Mouse (Mus musculus): Measurements from ENCODE around the gene Rpp14. TPM values are rescaled to one million over a fixed set of nuclear protein-coding genes. Genes with fewer than 3 reads are reported as not detected.

Gene Rpp14
- polyA plus RNA-seq, 1 experiment from 2014 or later: 48.5 TPM

DNA sequence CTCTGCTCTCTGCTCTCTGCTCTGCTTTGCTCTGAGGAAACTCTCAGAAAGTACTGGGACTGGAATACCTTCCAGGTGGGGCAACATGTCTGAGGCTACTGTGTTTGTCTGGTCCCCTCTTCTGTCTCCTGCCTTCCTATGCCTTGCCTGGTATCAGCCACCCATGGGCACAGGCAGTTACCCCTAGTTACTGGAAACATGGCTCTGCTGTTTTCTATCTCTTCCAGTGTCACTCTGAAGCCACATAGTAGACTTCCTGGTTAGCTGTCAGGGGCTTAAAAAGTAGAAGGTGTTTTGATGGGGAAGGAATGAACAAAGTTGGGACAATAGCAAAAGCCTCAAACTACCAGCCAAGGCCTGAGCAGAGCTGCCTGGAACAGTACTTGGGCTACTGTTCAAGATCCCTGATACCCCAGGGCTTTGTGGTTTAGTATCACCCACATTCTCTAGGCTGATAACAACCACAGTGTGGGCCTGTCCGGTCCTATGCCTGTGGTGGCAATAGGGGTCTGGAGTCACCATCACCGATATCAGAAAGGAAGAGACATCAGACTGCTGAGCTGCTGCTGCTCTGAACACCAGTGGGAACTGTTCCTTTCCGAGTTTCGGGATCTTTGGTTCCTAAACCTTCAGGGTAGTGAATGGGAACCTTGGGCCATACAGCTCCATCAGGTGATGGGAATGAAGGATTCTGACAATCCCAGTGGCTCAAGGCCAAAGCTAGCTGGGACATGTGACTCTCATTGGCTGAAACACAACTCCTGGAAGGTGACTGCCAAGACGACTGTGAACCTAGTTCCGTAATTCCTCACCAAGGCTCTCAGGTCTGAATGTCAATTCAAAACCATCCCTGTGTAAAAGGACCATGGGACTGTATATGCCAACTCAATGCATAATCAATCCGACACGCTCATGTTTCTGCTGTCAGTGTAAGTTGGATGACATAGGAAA lies 16.1 kb upstream of the Rpp14 start:
- H3K4me1 ChIP-seq (ENCODE audit: control insufficient read depth, insufficient read depth, low read length): peaks cover 7% of the 10 kb centered on the region; the same call in 1 of the 2 replicates
- no peak for ATAC-seq (ENCODE audit: low read depth)
- no peak overlapping the region for H3K9ac ChIP-seq (ENCODE audit: low read depth, low read length)
- no peak overlapping the region for H3K27ac ChIP-seq (replicated peaks; ENCODE audit: low read depth, low read length)
- no peak for DNase-seq (ENCODE audit: low spot score)
- H3K36me3 ChIP-seq (ENCODE audit: control insufficient read depth, insufficient read depth, low read length): no peaks in the 10 kb centered on the region
- H3K9me3 ChIP-seq (ENCODE audit: control insufficient read depth, low read length): no peaks in the 10 kb centered on the region
- H3K4me3 ChIP-seq (ENCODE audit: low read depth, low read length): no peak overlapping the region
- WGBS: 83% methylated on average over 8 of the region's 8 CpGs
- no peak overlapping the region for H3K4me2 ChIP-seq (ENCODE audit: low read depth, low read length)
- H3K27me3 ChIP-seq (replicated peaks; ENCODE audit: control insufficient read depth, insufficient read depth, low read length): no peaks in the 10 kb centered on the region

DNA sequence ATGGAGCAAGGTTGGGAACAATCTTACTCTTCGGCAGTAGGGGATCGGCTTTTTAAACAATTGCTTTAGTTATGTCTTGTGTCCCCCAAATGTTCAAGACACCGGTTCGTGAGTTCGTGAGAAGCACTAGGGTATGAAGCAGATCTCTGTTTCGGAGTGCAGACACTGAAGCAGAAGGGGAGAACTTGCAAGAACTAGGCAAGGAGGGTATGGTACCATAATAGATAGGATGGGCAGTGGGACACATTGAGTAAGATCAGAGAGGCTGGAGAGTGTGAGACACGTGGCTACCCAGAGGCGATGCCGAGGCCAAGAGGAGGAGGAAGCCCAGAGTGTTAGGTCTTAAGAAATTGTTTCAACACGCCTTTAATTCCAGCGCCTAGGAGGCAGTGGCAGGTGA lies 551 bp downstream of the Rpp14 start:
- no peaks in the 10 kb centered on the region for H3K9me3 ChIP-seq (ENCODE audit: control insufficient read depth, low read length)
- H3K27me3 ChIP-seq (replicated peaks; ENCODE audit: control insufficient read depth, insufficient read depth, low read length): no peaks in the 10 kb centered on the region
- peaks cover 22% of the 10 kb centered on the region for H3K36me3 ChIP-seq (ENCODE audit: control insufficient read depth, insufficient read depth, low read length)
- 1% methylated on average over 11 of the region's 11 CpGs for WGBS
- peak overlapping the region; percentile 74 for H3K9ac ChIP-seq (ENCODE audit: low read depth, low read length)
- peak overlapping the region; percentile 64 for H3K4me3 ChIP-seq (ENCODE audit: low read depth, low read length)
- H3K4me2 ChIP-seq (ENCODE audit: low read depth, low read length): peak overlapping the region; percentile 80
- peak overlapping the region; percentile 95 for H3K27ac ChIP-seq (replicated peaks; ENCODE audit: low read depth, low read length)
- peaks cover 13% of the 10 kb centered on the region for H3K4me1 ChIP-seq (ENCODE audit: control insufficient read depth, insufficient read depth, low read length)
- no peak for DNase-seq (ENCODE audit: low spot score)
- ATAC-seq (ENCODE audit: low read depth): peak; percentile 41; the same call in 1 of the 2 replicates

DNA sequence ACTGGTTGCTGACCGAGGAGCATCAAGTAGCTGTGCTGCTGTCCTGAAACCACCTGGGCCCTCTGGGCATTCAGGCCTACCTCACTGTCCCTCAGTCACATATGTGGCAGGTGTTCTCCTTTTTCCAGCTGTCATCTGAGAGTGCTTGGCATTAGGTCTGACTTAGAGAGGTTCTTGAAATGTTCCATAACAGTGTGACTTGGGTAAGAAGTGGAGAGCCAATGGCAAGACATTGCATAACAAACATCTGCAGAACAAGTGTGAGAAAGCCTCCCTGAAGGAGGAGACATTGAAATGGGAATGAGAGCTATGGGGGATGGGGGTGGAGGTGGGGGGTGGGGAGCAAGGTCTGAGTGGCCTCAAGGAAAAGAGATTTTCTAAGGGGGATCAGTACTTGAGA lies 2.8 kb downstream of the Rpp14 start:
- 89% methylated on average over 1 of the region's 1 CpGs for WGBS
- H3K4me1 ChIP-seq (ENCODE audit: control insufficient read depth, insufficient read depth, low read length): peaks cover 13% of the 10 kb centered on the region
- H3K9me3 ChIP-seq (ENCODE audit: control insufficient read depth, low read length): no peaks in the 10 kb centered on the region
- no peak overlapping the region for H3K4me3 ChIP-seq (ENCODE audit: low read depth, low read length)
- H3K36me3 ChIP-seq (ENCODE audit: control insufficient read depth, insufficient read depth, low read length): peaks cover 44% of the 10 kb centered on the region
- no peaks in the 10 kb centered on the region for H3K27me3 ChIP-seq (replicated peaks; ENCODE audit: control insufficient read depth, insufficient read depth, low read length)
- DNase-seq (ENCODE audit: low spot score) (no peak), ATAC-seq (ENCODE audit: low read depth) (no peak)
- no peak overlapping the region for H3K4me2 ChIP-seq (ENCODE audit: low read depth, low read length)
- no peak overlapping the region for H3K27ac ChIP-seq (replicated peaks; ENCODE audit: low read depth, low read length)
- 0 out of 2 replicates have a peak overlapping the region, but pooled peaks have one; percentile 25 for H3K9ac ChIP-seq (ENCODE audit: low read depth, low read length)

DNA sequence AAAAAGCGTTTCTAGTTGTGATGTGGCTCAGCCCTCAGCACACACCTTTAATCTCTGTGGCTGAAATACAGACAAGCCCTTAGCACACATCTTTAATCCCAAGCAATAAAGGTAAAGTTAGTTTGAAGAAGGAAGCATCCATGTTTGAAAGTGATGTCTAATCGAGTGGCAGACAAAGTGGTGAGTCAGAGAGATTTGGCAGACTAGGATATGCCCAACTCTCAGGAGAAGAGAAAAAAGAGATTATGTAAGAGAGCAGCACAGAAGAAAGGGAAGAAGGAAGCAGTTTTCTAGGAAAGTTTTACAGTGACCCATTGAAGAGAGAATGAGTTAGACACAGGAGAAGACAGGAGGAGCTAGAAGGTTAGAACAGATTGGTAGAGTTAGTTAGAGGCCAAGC lies 8.8 kb downstream of the Rpp14 start:
- ATAC-seq (ENCODE audit: low read depth): no peak
- Histone ChIP-seq H3K9ac (ENCODE audit: low read depth, low read length) (no peak overlapping the region), H3K4me1 (ENCODE audit: control insufficient read depth, insufficient read depth, low read length) (no peaks in the 10 kb centered on the region), H3K4me3 (ENCODE audit: low read depth, low read length) (no peak overlapping the region), H3K27ac (replicated peaks; ENCODE audit: low read depth, low read length) (no peak overlapping the region), H3K27me3 (replicated peaks; ENCODE audit: control insufficient read depth, insufficient read depth, low read length) (no peaks in the 10 kb centered on the region), H3K9me3 (ENCODE audit: control insufficient read depth, low read length) (no peaks in the 10 kb centered on the region), H3K36me3 (ENCODE audit: control insufficient read depth, insufficient read depth, low read length) (peaks cover 70% of the 10 kb centered on the region), H3K4me2 (ENCODE audit: low read depth, low read length) (no peak overlapping the region)
- WGBS: 95% methylated on average over 2 of the region's 2 CpGs
- DNase-seq (ENCODE audit: low spot score): no peak

DNA sequence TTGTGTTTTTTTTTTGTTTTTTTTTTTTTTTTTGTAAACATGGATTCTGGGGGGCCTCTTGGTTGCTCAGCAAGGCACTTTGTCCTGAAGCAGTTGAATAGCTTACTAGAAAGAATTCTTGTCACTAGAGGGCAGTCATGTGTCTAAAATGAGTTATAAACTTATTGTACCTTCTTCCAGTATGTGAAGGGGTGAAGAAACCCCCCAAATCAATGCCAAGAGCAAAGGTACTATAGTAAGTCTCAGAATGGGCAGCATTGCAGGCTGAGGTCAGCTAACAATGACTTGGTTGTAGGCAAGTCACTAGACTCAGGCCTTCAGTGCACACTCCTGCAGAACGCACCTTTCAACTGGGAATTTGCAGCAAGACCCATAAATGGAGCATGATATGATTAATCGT lies 12.4 kb downstream of the Rpp14 start:
- no peak overlapping the region for H3K4me3 ChIP-seq (ENCODE audit: low read depth, low read length)
- H3K27me3 ChIP-seq (replicated peaks; ENCODE audit: control insufficient read depth, insufficient read depth, low read length): no peaks in the 10 kb centered on the region
- H3K4me2 ChIP-seq (ENCODE audit: low read depth, low read length): no peak overlapping the region
- H3K27ac ChIP-seq (replicated peaks; ENCODE audit: low read depth, low read length): no peak overlapping the region
- no peaks in the 10 kb centered on the region for H3K4me1 ChIP-seq (ENCODE audit: control insufficient read depth, insufficient read depth, low read length)
- H3K9ac ChIP-seq (ENCODE audit: low read depth, low read length): no peak overlapping the region
- 90% methylated on average over 2 of the region's 2 CpGs for WGBS
- DNase-seq (ENCODE audit: low spot score): peak; percentile 88
- ATAC-seq (ENCODE audit: low read depth): peak; percentile 47; the same call in 1 of the 2 replicates
- no peaks in the 10 kb centered on the region for H3K9me3 ChIP-seq (ENCODE audit: control insufficient read depth, low read length)
- H3K36me3 ChIP-seq (ENCODE audit: control insufficient read depth, insufficient read depth, low read length): peaks cover 35% of the 10 kb centered on the region

DNA sequence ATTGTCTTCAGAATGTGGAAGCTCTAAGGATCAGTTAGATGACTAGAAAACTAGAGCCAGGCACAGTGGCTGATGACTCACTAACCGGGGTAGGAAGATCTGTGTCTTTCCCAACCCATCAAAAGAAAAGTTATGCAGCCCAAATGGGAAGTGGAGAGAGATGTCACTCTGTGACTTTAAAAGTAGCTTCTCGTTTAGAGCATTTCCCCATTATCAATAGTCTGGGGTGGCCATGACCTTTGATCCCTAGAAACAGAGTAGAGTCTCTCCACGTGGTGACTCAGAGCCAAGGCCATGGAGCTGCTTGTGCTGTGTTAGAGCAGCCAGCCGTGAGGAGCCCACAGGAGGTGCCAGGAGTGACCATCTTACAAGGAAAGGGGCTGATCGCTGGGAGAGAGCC lies 13.3 kb downstream of the Rpp14 start:
- Histone ChIP-seq H3K27me3 (replicated peaks; ENCODE audit: control insufficient read depth, insufficient read depth, low read length) (no peaks in the 10 kb centered on the region), H3K9ac (ENCODE audit: low read depth, low read length) (no peak overlapping the region), H3K4me1 (ENCODE audit: control insufficient read depth, insufficient read depth, low read length) (no peaks in the 10 kb centered on the region), H3K4me2 (ENCODE audit: low read depth, low read length) (no peak overlapping the region), H3K9me3 (ENCODE audit: control insufficient read depth, low read length) (no peaks in the 10 kb centered on the region), H3K27ac (replicated peaks; ENCODE audit: low read depth, low read length) (no peak overlapping the region), H3K36me3 (ENCODE audit: control insufficient read depth, insufficient read depth, low read length) (peaks cover 30% of the 10 kb centered on the region), H3K4me3 (ENCODE audit: low read depth, low read length) (no peak overlapping the region)
- ATAC-seq (ENCODE audit: low read depth): no peak
- no peak for DNase-seq (ENCODE audit: low spot score)
- 51% methylated on average over 5 of the region's 5 CpGs for WGBS

DNA sequence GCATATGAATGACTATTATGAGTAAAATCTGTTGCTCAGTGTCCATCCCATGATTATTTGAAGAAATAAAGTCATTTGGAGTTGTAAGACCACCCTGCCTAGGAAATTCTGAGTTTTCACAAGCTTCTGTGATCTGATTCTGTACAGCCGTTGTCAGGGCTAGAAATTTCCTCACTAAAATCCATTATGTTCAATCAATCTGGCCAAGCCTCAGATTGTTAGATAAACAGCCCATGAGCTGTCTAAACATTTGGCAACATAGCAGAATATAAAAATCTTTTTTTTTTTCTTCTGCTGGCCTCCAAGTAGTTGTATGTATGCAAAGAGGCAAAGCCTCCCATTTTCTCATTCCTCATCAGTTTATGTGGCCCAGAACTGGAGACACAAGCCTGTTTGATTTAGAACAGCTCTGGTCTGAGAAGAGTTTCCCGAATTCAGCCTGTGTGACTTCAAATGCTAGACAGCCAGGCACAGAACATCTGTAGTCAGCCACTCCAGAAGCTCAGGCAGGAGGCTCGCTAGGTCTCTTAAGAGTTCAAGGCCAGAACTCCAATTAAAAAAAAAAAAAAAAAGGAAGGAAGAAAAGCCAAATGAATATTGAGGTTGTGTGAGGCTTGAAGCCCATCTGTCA lies 14.9 kb downstream of the Rpp14 start:
- 38% methylated on average over 3 of the region's 3 CpGs for WGBS
- Histone ChIP-seq H3K4me3 (ENCODE audit: low read depth, low read length) (no peak overlapping the region), H3K9ac (ENCODE audit: low read depth, low read length) (no peak overlapping the region), H3K36me3 (ENCODE audit: control insufficient read depth, insufficient read depth, low read length) (peaks cover 14% of the 10 kb centered on the region; the same call in 1 of the 2 replicates), H3K27me3 (replicated peaks; ENCODE audit: control insufficient read depth, insufficient read depth, low read length) (no peaks in the 10 kb centered on the region), H3K27ac (replicated peaks; ENCODE audit: low read depth, low read length) (no peak overlapping the region), H3K9me3 (ENCODE audit: control insufficient read depth, low read length) (no peaks in the 10 kb centered on the region), H3K4me1 (ENCODE audit: control insufficient read depth, insufficient read depth, low read length) (no peaks in the 10 kb centered on the region), H3K4me2 (ENCODE audit: low read depth, low read length) (no peak overlapping the region)
- no peak for DNase-seq (ENCODE audit: low spot score)
- no peak for ATAC-seq (ENCODE audit: low read depth)

DNA sequence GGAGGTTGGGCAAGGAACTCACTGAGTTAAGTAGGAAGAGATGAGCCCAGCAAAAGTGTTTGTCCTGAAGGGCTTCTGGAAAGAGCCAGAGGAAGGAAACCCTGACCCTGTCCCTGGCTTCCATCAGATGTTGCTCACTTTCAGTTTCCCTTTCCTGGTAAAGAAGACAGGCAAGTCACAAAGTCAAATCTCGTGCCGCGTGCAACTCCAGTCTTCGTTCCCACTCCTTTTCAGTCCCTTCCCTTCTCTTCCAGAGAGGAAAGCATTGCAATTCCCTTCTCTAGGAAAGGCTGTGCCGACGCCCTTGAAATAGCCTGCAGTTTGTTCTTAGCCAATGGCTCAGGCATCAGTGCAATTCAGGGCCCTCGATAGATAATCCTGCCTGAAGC lies 15.4 kb downstream of the Rpp14 start:
- peaks cover 9% of the 10 kb centered on the region; the same call in 1 of the 2 replicates for H3K36me3 ChIP-seq (ENCODE audit: control insufficient read depth, insufficient read depth, low read length)
- H3K9ac ChIP-seq (ENCODE audit: low read depth, low read length): no peak overlapping the region
- no peaks in the 10 kb centered on the region for H3K9me3 ChIP-seq (ENCODE audit: control insufficient read depth, low read length)
- ATAC-seq (ENCODE audit: low read depth): no peak
- DNase-seq (ENCODE audit: low spot score): no peak
- no peak overlapping the region; the same call in 1 of the 2 replicates for H3K4me2 ChIP-seq (ENCODE audit: low read depth, low read length)
- no peaks in the 10 kb centered on the region for H3K27me3 ChIP-seq (replicated peaks; ENCODE audit: control insufficient read depth, insufficient read depth, low read length)
- H3K27ac ChIP-seq (replicated peaks; ENCODE audit: low read depth, low read length): no peak overlapping the region
- WGBS: 60% methylated on average over 7 of the region's 7 CpGs
- no peak overlapping the region for H3K4me3 ChIP-seq (ENCODE audit: low read depth, low read length)
- H3K4me1 ChIP-seq (ENCODE audit: control insufficient read depth, insufficient read depth, low read length): no peaks in the 10 kb centered on the region
